Mouse (Mus musculus) v-Abl transformed pro-B cells (cell line): ENCODE measurements at regions not wholly inside any gene's neighbourhood (a gene's known extent, or its start where the extent isn't known, plus 50 kb on each side); places are given as distances from the start of the nearest gene placed in this dataset.

Source experiments
- in situ Hi-C, 2 experiments: fragments of 400-800 bp; cut with MboI; formaldehyde crosslinking; loops; one replicate each; pipeline ENCODE4 v1.15.1; 2025; ENCODE audit not compliant: unreplicated experiment in 2 of 2

- in situ Hi-C loops, result loop anchor here in 1 of 2 experiments (25.0 kb wide), 1 partner anchor 525 kb away; no protein-coding TSS in a partner anchor
Observed at GRCm38 (mm10) chr14:101287755-101288154, 87.6 kb upstream of the Prr30 start.

GRCm38 (mm10) chr14:101269048-101269789 lies 69.1 kb upstream of the Prr30 start:
- in situ Hi-C loops, result no loop called here

GRCm38 (mm10) chr14:101267536-101267935 lies 67.4 kb upstream of the Prr30 start:
- in situ Hi-C loops, result no loop called here
